Mouse (Mus musculus) kidney, adult 2 months (tissue): Measurements from ENCODE around the gene Omp.

Experiments
- CTCF ChIP-seq: fragments of 200-500 bp; conservative IDR thresholded peaks from 2 replicates; pipeline ENCODE4 v1.5.1; 2011; ENCODE audit warnings: low read depth, mild to moderate bottlenecking, control low read depth, low read length, moderate library complexity, mixed read lengths; ENCODE audit not compliant: insufficient read depth, insufficient read length
- POLR2A ChIP-seq: fragments of 200-500 bp; IDR thresholded peaks from one replicate; pipeline ENCODE4 v1.6.1; 2011; ENCODE audit warnings: low read depth, low read length, control low read depth

GRCm38 (mm10) chr7:98177929-98178559 is 32.7 kb upstream of the Omp start, which contains the start of gene Capn5:
- TF ChIP-seq POLR2A (no peak), CTCF (peak; percentile 64)
